Mouse (Mus musculus) heart, postnatal 14 days (tissue): ENCODE results near the gene Dnm3. TPM values are rescaled to one million over a fixed set of nuclear protein-coding genes. Genes with fewer than 3 reads are reported as not detected.

Experiments
- DNase-seq, 2 experiments: peaks; one replicate each; pipeline ENCODE4 v3.0.0; 2021 to 2022
- intact Hi-C: fragments of 180-260 bp; cut with DNase I; formaldehyde crosslinking; loops from one replicate; pipeline ENCODE4 v1.15.1; 2025
- total RNA-seq, 2 experiments: library from RNA; stranded (reverse); gene quantifications; 2 replicates each; pipeline ENCODE4 v1.2.3; 2021

Dnm3 gene
- total RNA-seq, 2 experiments from 2014 or later = 11.1 to 14.9 TPM

DNA sequence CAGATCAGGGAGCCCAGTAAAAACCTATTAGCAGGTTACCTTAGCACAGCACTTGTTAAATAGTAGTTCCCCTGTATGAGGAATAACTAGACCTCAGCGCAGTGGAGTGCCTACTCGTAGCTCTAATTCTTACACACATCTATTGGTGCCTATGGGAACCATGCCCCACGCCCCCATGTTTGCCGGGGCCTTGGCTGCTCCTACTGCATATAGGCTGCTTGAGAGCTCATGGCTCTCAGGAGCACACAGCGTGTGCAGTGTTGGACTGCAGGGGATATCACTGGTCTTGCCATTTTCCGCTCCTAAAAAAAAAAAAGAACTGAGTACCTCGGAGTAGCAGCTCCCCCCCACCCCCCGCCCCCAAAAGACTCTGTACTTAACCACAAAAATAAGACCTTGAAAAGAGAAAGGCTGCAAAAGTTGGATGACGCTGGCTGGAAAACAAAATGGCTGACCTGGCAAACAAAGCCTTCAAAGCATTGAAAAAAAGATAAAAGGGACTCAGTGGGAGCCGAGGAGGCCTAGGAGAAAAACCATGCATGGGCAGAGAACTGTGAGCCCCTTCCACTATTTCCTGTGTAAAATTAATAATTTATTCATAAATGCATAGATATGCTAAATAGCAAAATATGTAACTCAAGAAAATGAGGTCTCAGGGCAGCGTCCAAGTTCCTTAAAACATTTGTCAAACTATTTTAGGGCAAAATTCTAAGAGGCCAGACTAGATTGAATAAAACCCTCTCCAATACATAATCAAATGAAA lies 342.2 kb downstream of the Dnm3 start:
- DNase-seq = no peak
- intact Hi-C loops = no loop called here

DNA sequence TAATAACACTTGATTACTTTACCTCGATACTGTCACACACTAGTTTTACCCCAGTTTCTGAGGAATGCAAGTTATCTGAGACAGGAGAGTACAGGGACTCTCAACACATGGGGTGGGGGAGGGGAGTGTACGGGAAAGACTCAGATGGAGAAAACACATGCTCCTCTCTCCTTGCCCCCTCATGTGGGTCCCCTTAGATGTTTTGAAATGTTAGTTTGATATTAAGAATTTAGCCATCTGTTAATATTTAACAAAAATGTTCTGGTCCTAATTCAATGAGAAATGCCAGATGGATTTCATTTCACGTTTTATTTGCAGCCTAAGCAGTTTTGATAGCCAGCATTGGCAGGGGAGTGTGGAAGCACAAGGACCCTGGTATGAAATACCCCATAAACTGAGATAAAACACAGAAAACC lies 343.2 kb downstream of the Dnm3 start:
- intact Hi-C loops = no loop called here
- no peak for DNase-seq

DNA sequence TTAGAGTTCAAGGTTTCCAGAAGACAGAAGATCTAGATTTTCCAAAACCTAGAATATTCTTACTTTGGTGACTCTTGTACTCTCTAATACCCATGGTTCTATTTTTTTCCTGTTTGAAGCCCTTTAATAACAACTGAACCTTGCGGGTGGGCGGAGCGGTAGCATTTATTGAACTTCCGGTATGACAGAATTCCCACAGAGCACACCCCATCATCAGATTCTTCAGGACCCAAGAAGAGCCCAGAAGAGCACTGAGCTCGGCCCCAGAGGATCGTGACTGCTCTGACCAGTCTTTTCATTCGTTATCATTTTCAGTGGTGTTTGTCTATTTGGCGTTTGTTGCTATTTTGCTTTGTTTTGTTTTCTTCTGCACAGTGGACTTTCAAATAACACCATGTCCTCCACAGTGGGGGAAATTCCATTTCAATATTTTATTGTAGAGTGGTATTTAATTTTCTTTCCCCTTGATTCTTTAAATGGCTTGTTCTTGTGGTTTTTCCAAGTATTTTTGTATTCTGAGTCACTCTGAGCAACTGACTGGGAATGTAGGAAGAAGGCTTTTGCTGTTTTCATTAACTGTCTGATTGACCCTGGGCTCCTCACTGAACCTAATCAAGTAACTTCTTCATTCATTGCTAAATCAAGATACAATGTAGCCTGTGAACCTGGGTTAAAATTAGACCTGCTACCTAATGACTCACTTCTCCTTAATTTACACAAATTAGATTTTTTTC lies 344.8 kb downstream of the Dnm3 start:
- intact Hi-C loops = no loop called here
- DNase-seq = no peak

DNA sequence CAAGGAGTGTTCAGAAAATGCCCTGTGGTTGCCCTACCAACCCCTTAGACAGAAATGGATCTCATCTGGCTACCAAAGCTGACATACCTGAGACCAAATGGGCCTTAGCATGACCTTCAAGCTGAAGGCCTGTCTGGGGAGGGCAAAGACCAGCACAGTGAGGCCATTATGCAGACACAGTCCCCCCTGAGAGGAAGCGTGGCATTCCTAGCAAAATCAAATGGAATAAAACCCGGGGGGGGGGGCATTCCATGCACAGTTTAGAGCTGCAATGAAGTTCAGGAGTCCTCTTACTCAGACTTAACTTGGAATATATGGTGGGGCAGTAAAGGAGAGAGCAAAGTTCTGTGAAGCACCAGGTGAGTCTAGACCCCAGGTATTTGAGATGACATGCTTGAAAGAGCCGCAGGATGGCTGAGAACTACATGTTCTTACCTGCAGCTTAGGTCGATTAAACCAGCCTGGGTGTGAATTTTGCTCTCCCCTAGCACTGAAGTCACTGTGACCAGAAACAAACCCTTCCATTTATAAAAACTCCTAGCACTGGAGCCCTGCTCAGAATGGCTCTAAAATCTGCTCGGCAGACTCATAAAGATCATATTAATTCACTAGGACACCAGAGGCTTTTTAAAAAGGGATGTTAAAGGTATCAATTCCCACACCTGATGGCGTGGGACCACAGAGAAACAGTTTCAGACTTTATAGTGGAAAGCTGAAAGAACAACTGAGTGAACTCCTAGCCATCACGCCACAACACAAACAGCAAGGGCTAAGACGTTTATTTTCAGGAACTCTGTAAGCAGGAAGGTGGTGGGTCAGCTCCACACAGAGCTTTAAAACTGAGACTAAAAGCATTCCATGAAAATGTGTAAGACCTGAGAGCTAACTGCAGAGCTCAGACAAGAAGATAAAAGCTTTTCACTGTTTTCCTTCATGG lies 350.7 kb downstream of the Dnm3 start:
- intact Hi-C loops = no loop called here
- DNase-seq = no peak

DNA sequence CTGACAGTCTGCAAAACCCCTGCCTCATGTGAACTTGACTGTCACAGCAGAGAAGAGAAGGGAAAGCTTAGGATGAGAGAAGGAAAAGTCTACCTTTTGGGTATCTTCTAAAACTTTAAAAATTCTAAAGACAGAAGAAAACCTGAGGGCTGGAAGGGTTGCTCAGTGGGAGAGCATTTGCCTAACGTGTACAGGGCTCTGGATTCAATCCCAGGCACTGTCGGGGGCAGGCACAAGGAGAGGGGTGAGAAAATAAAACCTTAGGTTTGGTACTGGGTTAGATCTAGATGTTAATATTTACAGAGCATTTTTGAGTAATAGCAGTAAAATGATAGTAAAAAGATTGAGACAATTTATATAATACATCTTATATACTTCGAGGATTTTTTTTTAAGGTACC lies 353.4 kb downstream of the Dnm3 start:
- intact Hi-C loops = no loop called here
- DNase-seq = no peak

DNA sequence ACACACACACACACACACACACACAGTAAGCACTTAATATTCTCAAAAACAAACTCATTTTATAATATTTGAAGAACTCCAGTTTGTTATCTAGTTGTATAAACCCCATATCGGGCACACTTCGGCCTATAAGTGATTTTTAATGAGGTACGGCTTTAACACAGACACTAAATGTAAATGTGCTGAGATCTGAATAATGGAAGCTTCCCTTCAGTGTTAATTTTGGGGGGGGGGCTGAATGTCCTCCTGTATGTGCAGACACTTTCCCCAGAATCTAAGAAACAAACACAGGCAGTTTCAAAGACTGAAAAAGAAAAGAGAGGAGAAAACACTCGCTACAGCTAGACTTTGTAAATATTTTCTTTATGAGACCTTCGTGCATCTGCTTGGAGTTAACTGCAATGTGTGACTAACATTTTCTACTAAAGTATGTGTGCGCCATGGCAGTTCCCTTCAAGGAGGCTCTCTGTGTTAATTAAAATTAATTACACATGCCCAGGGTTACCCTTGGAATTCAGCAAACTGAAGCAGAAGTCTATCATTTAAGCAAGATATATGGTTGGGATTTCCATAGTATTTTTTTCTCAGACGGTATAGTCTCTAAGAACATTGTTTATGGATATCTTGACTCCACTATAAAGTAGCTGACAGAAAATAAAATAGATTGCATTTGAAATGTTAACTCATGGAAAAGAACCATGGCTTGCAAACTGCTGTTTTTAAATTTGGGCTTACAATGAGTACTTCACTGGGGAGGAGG lies 356.2 kb downstream of the Dnm3 start:
- no peak for DNase-seq
- intact Hi-C loops = no loop called here

DNA sequence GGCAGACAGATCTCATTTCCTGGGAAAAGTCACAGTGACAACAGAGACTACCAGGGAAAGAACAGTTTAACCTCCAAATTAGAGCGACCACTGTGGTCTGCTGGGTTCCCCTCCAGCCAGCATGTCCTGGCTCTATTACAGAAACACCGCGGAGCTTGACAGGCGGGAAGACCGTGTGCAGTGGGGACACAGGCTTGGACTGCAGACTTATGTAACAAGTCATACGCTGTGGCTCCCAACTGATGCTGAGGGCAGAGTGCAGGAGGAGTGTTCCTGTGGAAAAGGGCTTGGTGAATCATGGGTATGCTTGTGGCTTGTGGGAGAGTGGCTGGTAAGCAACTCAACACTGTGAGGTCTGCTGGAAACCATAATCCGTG lies 368.4 kb downstream of the Dnm3 start:
- peak in 1 of 2 experiments; percentile 8 for DNase-seq
- intact Hi-C loops = no loop called here

DNA sequence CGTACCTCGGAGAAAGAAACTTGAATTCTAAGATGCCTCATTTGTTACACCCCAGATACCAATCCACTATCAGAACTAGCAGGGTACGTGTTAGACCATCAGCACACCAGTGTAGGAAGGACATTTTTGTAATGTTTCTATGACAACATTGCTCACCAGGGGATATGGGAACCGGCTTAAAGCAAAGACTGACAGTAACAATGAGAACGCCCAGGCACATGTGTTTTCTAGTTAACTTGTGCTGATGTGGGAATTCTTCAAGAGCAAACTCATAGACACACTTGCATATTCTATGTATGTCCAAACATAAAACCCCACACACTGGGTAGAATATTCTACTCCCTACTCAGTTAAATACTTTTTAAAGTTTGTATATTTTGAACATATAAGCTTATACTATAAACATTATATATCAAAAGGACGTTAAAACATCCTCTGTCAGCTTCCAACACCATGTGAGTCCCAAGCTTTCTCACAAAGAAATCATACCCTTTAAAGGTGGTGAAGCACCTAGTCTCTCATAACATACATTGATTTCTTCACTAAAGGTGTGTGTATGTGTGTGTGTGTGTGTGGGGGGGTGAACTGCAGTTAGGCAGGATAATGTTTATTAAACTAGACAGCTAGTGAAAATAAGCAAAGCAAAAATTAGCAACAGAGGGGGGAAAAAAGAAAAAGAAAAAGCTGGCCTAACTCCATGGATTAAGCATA lies 369.0 kb downstream of the Dnm3 start:
- intact Hi-C loops = no loop called here
- no peak for DNase-seq

DNA sequence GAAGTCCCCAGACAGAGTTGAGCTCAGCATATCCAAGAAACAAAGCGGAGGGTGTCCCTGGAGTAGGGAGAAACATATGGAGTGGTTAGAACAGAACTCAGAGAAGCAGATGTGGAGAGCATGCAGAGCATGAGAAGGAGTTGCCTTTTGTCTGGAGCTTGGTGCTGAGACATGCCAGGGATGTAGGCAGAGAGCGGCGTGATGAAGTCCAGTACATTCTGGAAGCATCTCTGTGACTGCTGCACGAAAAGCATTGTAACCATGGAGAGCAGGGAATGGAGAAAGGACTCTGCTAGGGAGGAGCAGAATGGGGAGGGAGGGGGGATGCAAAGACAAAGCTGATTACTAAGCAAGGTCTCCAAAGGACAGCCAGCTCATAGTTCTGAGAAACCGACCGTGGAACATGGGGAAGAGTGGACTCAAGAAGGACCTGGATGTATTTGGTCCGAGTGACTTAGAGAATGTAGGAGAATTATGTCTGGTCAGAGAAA lies 369.6 kb downstream of the Dnm3 start:
- no peak for DNase-seq
- intact Hi-C loops = no loop called here

DNA sequence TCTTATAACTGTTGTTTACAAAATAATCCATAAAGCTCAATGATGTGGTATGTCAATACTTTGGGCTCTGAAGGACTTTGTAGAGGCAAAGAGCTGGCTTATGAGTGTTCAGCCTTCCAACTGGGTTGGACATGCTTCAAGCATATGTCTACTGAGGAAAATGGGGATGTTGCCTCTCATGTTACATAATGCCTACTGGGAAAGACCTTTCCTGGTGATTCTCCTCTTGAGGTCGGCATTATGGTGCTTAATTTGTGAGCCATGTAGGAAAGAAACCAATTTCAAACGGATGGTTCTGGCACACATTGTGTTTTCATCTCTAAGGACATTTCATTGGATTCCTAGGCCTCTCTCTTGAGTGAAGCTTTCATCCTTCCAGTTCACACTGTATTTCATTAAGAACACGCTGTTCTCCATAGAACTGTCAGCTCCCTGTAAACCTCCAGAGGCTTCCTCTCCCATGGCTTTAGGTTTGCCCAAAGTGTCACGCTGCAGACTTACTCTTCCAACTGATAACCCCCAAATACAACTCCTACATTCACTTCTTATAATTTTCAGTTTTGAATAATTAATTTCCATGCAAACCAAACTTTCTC lies 370.7 kb downstream of the Dnm3 start:
- DNase-seq = no peak
- intact Hi-C loops = no loop called here

DNA sequence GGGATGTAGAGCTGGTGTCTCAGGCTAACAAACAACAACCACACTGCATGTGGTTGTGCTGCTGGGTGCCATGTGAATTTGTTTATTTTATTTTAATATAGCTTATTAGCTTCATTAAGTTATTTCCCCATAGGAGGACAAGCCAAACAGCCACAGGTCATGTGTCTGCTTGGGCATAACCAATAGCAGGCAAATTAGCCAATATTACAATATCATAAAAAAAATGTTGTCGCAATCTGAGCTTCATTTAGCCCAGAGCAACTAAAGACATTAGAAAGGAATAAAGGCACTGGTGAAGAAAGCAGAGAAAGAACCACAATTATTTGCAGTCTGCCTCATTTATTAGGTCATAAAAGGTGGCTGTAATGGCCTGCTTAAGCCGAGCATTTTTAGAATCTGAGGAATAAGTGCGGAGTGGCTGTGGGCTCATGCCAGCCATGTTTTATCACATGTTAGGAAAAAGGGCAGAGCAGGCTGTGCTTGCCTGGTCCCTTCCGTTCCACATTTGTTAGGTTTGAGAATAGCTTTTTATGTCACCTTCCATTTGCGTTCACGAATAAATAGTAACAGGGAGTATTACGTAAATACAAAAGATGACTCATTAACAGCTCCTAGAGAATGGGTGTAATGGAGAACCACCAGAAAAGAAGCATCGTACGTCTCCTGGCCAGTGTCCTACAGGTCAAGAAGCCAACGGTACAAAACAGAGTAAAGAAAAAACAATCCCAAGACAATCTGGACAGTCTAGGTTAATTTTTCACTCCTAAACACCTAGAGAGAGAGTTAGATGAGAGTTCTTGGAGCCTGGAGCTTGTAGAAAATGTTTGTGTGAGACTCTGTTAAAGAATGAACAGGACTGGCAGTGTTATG lies 376.6 kb downstream of the Dnm3 start:
- no peak for DNase-seq
- intact Hi-C loops = no loop called here

DNA sequence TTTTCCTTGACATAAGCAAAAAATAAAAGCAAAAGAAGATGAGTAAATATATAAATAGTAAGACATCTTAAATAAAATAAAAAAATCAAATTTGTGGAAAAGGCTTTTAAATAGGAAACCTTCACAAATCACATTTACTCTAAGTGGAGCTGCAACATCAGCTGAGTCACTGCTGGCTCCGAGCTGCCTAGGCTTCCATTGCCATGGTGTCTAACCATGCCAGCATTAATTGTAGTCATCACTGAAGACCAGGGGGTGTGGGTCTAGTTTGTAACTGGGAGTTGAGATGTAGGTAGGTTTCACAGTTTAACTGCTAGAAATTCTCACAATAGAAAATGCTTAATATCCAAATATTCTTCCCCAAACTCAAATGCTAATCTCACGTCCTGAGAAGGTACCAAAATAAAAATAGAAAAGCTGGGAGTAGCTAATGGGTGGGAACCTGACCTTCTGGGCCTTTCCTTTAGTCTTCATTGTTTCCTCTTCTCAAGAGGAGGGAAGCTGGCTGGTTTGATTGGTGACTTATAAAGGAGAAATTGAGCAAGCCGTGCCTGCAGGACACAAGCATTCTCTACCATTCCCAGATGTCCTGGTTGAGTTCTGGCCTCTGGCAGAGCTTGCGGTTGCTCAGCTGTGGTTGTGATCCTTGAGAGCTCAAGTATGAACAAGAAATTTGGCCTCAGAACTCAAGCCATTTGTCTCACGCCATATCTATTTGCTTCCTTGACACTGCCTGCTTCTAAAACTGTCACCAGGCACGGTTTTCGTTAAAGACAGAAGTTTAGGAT lies 377.6 kb downstream of the Dnm3 start:
- intact Hi-C loops = no loop called here
- peak; percentile 19 to 20 for DNase-seq

DNA sequence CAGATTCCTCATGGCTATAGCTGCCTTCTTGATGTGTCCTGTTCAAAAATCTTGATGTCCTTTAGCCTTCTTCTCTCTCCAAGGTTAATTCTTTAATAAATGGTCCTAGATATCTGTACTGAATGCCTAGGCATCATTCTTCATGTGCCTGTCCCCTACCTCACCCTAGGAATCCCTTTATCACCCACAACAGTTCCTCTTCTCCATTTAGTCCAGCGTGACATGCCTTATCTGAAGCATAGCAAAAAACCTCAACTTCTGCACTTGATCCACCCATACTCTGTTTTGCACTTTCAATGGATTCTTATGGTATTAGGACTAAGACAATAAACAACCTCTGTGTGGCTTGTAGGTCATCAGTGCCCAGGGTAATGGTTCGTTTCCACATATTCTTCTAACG lies 378.6 kb downstream of the Dnm3 start:
- no peak for DNase-seq
- intact Hi-C loops = loop anchor here (10.0 kb wide), 2 partner anchors 94 to 216 kb away; no protein-coding TSS in a partner anchor

DNA sequence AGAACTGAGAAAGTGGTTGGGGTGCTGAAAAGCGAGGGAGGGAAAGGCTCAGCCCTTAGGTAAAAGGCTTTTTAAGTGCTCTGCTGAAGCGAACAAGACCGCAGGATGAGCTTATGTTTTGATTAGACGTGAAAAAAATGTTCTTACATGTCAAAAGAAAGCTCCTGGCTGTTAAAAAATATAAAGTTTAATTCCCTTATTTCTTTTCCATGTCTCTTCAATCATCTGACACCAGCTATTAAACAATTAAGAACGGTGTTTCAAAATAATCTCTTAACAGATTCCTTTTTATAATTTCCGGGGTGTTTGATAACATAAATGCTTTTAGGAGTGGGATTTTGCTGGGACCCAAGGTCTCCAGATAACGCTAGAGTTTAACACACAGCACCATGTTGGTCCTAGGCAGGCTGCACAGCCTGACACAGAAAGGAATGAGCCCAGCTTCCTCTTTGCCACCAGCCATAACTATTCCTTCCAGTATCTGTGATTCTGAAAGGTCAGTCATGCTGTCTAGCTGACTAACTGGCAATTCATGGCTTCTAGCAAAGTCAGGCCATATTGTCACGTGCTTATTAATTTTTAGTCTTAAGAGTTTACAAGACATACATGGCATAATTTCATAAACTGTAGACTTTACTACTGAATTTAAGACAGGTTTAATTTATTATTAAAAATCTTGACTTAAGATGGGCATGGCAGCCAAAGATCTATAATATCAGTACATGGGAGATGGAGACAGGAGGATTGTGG lies 383.1 kb downstream of the Dnm3 start:
- intact Hi-C loops = loop anchor here (10.0 kb wide), 2 partner anchors 90 to 220 kb away; no protein-coding TSS in a partner anchor
- DNase-seq = no peak

DNA sequence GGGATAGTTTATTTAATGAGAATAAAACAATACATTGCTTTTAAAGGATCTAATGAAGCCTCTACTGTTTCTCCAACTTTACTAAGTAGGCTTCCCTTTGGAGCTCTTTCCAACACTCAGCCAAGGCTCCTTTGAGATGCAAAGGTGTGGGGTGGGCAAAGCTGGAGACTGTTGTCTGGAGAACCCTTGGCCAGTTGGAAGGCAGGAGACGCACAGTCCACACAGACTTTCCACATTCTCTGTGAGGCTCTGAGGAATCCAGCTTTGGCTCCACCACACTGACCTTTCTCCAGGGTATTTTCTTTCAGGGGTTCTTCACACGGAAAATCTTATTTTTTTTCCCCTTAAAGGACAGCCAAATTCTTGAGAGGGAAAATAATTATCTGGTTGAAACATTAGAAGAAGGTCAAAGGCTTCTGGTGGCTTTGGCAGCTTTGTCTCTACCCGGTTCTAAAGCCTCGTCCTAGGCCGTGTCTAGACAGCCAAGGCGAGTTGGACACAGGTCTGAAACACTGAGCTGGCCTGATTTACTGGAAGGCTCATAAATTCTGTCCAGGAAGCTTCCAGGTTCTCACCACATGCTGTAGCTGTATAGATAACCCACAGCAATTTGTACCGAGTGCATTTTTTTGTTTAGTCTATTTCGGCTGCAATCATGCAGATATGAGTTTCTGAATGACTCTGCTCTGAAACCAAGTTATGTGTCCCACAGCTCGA lies 383.9 kb downstream of the Dnm3 start:
- intact Hi-C loops = loop anchor here (10.0 kb wide), 2 partner anchors 89 to 221 kb away; no protein-coding TSS in a partner anchor
- DNase-seq = peak in 1 of 2 experiments; percentile 16
